Mouse (Mus musculus) adrenal gland (tissue): Measurements from ENCODE around the gene Arhgap8.
"Not testable (repeated sequence)": the region's sequence is repeated elsewhere in the genome, so short reads cannot be mapped to it uniquely, and the experiment has no call there.

Experiments
- intact Hi-C: fragments of 180-260 bp; cut with DNase I; formaldehyde crosslinking; loops from one replicate; pipeline ENCODE4 v1.15.1; 2025

The Arhgap8 gene

GRCm38 (mm10) chr15:84731676-84732424 is 12.0 kb downstream of the Arhgap8 start:
- intact Hi-C loops, result no loop called here

GRCm38 (mm10) chr15:84732425-84732749 is 12.5 kb downstream of the Arhgap8 start:
- intact Hi-C loops, result no loop called here

DNA sequence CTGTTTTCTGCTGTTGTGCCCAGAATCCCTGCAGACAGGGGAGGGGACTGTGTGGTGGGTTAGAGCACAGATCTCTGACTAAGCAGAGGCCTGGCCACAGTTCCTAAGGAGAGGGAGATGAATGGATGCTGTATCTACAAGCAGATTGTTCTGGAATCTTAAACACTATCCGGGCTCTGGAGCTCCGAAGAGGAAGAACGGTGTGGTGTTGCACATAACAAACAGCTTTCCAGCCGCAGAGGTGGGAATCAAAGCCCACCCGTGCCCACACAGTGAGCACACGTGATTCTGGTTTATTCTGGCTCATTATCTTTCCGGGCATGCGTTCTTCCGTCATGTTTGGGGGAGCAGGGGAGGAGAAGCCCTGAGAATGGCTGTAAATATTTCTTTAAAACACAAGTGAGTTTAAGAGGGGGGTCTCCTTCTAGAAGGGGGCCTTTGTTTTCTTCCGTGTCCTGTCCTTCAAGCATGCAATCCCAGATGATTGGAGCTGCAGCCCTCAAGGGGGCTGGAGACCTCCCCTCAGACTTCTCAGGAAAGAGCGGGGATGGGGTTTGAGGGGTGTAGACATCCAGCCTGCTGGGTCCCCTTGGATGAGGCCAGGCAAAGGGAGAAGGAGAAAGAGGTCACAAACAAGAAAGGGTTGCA is 16.6 kb downstream of the Arhgap8 start:
- intact Hi-C loops, result no loop called here

DNA sequence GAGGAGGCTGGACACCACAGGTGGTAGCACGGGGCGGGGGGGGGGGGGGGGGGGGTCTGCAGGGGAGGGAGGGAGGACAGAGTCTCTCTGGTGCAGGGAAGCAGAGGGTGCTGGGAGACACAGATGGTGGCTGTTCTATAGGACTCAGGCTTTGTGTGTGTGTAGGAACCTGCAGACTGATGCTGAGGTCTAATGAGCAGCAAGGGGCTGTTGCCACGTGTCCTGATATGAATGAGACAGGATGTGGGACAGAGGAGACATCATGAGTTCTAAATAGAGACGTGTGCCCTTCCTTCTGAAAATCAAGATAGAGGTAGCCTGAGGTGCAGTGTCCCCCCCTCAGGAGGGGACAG is 17.1 kb downstream of the Arhgap8 start:
- intact Hi-C loops, result no loop called here

DNA sequence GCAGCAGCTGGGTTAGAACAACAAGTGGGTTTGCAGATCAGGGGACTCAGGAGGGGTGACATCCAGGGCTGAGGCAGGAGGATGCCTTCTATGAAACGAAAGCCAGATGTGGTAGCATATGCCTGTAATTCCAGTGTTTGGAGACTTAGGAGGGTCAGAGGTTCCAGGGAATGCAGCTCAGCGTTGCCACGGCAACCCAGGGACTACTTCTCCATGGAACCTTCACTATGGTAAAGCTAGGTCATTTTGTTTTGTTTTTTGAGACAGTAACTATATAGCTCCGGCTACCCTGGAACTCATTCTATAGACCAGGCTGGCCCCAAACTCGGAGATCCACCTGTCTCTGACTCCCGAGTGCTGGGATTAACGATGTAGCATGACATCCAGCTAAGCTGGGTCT is 18.4 kb downstream of the Arhgap8 start:
- intact Hi-C loops, result no loop called here

DNA sequence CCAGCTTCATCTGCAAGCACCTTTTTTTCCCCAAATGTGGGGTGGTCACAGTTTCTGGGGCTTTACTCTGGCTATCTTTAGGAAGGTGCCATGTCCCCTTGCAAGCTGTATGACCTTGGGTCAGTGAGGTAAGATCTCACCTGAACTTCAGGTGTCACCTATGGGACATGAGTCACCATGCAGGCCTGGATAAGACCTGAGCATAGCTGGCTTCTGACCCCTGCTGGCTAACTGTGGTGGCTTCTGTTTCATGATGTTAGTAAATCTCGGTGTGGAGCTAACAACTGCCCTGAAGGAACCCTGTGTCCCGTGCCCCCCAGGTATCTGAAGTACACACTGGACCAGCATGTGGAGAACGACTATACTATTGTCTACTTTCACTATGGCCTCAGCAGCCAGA is 21.7 kb downstream of the Arhgap8 start:
- intact Hi-C loops, result no loop called here

- intact Hi-C loops, result no loop called here
Measured at GRCm38 (mm10) chr15:84743347-84743746, 23.5 kb downstream of the Arhgap8 start.

DNA sequence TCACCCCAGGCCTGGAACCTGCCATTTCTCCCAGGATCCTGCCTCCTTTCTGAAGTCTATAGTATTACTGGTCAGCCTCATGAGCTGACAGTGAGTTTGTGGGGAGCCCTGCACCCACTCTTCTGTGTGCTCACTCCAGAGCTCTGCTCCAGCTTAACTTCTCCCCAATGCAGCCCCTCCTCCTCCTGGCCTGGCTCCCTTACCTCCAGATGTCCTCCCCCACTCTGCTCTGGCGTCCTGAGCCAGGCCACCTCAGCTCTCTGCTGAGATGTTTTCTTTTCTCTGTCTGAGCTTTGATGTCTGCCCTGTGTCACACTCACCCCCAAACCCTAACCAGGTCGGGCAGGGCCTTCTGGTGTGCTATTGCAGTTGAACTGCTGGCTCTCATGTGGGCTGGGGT is 24.5 kb downstream of the Arhgap8 start:
- intact Hi-C loops, result no loop called here

GRCm38 (mm10) chr15:84745831-84746230 is 26.0 kb downstream of the Arhgap8 start:
- intact Hi-C loops, result no loop called here

GRCm38 (mm10) chr15:84754987-84755386 is 35.1 kb downstream of the Arhgap8 start:
- intact Hi-C loops, result loop anchor here (5.0 kb wide), 1 partner anchor 137 kb away; no protein-coding TSS in a partner anchor

DNA sequence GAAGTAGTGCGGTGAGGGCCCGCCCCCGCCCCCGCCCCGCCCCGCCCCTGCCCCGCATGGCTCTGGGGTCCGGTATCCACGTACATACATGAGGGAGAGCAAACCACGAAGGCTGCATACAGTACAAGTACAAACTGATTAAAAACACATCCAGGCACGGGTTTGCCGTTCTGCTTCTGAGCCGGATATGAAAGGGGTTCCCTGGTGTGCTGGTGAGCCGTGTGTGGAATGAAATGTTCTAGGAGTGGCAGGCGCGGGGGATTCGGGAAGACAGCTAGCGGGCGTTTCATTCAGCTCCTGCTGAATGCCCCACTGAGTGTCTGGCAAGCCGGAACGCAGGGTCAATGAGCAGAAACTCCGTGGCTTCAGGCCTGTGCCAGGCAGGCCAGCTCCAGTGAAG is 36.6 kb downstream of the Arhgap8 start:
- intact Hi-C loops, result loop anchor here (5.0 kb wide), 1 partner anchor 136 kb away; no protein-coding TSS in a partner anchor

DNA sequence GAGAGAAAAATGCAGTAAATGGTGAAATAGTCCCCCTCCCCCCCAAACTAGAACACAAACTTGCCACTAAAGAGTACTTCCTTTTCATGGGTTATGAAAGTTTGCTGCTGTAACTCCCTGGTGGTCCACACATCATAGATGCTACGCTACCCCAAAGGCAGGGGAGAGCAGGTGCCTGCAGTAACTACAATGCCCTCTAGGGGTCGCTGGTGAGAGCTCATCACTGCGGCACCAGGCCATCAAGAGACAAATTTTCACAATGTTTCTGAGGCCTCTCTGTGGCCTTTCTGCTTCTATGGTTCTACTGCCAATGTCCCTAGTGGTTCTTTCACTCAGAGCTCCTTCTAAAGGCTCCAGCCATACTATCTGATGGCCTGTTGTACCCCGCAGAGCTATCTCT is 38.6 kb downstream of the Arhgap8 start:
- intact Hi-C loops, result loop anchor here (5.0 kb wide), 1 partner anchor 134 kb away; no protein-coding TSS in a partner anchor

DNA sequence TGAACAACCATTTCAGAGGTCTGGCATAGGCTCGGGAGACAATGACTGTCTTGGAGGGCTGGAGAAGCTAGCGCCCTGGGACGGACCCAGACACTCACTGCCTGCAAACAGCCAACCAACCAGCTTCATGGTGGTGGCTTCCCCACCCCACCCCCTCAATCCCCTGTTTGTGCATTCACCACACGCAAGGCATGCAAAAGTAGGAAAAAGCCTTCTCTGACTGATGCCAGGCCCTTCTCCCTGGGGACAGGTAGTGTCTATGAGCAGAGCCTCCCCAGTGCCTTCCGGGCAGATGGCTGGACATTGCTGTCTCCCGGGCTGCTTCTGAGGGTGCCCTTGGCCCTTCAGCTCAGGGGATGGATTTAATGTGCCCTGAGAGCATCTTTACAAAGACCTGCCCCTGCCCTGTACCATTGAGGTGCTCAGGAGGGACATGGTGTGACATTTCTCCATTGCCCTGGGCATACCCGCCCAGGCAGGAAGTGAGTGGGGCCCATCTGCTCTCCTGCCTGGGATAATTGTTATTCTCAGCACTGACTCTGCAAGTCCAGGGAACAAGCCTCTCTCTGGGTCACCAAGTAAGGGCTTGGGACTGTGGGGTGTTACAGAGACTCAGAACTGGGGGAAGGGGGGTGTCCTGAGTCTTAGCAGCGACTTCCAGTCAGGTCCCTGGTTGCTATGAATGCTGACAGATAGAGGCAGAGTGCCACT is 43.0 kb downstream of the Arhgap8 start:
- intact Hi-C loops, result no loop called here

DNA sequence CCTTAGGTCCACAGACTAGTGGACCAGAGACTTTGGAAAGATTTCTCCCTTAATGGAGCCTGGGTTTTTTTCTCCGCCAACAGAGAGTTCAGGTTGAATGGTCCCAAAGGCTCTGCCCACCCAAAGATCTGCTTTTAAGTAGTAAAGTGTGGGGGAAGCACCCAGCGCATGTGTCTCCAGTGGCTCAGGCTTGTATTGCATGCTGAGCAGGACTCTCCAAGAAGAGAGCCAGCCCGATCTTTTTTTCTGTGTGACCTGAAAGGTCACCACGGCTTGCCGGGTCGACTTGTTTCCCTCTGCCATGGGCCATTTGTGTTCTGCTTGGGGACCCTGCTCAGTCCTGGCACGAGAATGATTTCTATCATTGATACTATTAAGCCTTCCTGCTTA is 43.6 kb downstream of the Arhgap8 start:
- intact Hi-C loops, result no loop called here

GRCm38 (mm10) chr15:84766621-84767020 is 46.8 kb downstream of the Arhgap8 start:
- intact Hi-C loops, result no loop called here

- intact Hi-C loops, result not testable (repeated sequence)
Measured at GRCm38 (mm10) chr15:84768531-84768930, 48.7 kb downstream of the Arhgap8 start.

- intact Hi-C loops, result no loop called here
Measured at GRCm38 (mm10) chr15:84769641-84770341, 49.9 kb downstream of the Arhgap8 start.

DNA sequence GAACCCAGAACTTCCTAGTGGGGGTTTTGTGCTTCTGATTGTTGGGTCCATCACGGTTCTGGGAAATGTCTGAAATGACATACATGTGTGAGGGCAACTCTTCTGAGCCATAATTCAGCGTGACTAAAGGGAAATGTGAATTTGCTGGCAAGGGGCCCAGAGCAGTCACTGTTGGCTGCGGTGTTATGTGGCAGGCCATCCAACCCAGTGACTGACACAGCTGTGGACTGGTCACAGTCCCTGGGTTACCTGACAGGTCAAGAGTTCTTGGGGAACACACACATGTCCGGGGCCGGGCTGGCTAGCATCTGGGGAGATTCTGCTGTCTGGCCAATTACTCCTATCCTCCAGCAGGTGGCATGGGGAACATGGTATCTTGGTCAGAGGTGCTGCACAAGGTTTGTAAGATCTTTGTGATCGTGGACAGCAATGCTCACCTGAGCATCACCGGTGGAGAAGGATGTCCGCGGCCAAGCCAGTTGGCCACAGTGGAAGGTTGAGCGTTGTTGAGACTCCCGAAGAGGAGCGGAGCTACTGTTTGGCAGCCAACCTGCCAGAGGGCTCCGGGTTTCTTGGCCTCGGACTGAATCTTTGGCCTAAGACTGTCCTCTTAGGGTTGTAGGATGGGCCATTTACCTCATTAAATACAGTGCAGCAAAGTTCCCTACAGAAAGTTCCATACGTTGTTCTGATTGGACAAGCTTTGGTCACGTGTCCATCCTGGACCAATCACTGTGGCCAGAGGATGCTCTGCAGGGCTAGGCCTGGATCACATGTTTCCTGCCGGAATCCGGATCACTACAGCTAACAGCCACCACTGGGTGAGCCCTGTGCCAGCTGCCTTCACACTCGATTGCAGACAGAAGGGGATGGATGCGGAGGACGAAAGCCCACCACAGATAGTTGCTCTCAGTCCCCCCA is 52.6 kb downstream of the Arhgap8 start:
- intact Hi-C loops, result no loop called here

DNA sequence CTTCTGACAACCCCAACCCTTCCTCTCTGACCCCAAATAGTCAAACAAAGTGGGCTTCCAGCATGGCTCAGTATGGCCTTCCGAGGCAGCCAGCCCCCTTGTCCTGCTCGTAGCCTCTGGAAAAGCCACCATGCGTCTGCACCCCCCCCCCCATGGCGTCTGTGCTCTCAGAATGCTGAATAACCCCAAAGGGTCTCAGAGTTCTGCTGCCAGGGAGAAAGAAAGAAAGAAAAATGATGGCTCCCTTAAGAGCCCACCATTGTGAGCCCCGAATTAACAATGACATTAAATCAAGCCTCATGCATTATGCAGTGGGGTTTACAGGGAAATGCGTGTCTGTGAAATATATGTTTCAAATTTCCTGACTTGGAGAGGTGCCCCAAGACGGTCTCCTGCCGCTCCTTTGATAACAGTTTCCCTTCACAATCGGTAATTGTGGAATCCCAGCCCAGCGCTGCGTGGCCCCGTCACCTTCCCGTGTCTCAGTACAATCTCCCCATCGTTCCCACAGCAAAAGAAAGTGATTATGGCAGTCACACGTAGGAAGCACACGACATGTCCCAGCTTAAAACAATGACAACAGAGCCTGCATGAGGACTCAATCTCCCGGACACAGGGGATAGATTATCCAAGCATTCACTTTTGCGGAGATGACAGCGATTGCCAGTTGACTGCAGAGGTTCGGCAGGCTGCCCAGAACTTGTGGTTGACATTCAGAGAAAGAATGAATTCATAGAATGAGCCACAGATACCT is 55.7 kb downstream of the Arhgap8 start:
- intact Hi-C loops, result no loop called here

- intact Hi-C loops, result no loop called here
Measured at GRCm38 (mm10) chr15:84778587-84778986, 58.7 kb downstream of the Arhgap8 start.
